Mouse (Mus musculus) G1E (cell line): ENCODE data around the gene Fmnl1. TPM values are rescaled to one million over a fixed set of nuclear protein-coding genes. Genes with fewer than 3 reads are reported as not detected.

Experiments
- ATAC-seq: 2 replicates; pipeline ENCODE4 v1.8.0; 2016; ENCODE audit warnings: mild to moderate bottlenecking; ENCODE audit not compliant: insufficient number of reproducible peaks, poor library complexity, low FRiP score, severe bottlenecking; ENCODE audit errors: extremely low read depth
- DNase-seq: peaks from one replicate; pipeline ENCODE4 v3.0.0; 2012; ENCODE audit warnings: low spot score
- H3K27me3 ChIP-seq: 2 replicates; pipeline ENCODE4 v1.6.1; 2012; ENCODE audit warnings: mild to moderate bottlenecking, low read length, inconsistent platforms; ENCODE audit not compliant: insufficient read depth
- H3K36me3 ChIP-seq: replicated peaks from 2 replicates; pipeline ENCODE3; 2012; ENCODE audit warnings: mild to moderate bottlenecking, inconsistent platforms
- H3K4me1 ChIP-seq: 2 replicates; pipeline ENCODE4 v1.6.1; 2012; ENCODE audit warnings: low read depth, low read length, inconsistent platforms, mixed read lengths; ENCODE audit not compliant: insufficient read depth
- H3K4me3 ChIP-seq: 2 replicates; pipeline ENCODE4 v1.5.1; 2012; ENCODE audit warnings: low read depth, mild to moderate bottlenecking, inconsistent platforms, low read length, moderate library complexity, mixed read lengths
- H3K9me3 ChIP-seq: replicated peaks from 2 replicates; pipeline ENCODE4 v1.6.1; 2012; ENCODE audit warnings: inconsistent platforms
- CTCF ChIP-seq: IDR thresholded peaks from 2 replicates; pipeline ENCODE4 v1.5.1; 2012; ENCODE audit warnings: low read depth, low read length, inconsistent platforms, mixed read lengths
- GATA1 ChIP-seq: IDR thresholded peaks from 2 replicates; pipeline ENCODE4 v1.6.1; 2012; ENCODE audit warnings: borderline replicate concordance, low read length, inconsistent platforms, mixed read lengths
- GATA2 ChIP-seq: IDR thresholded peaks from 2 replicates; pipeline ENCODE4 v1.6.1; 2012; ENCODE audit warnings: low read depth, low read length, inconsistent platforms, borderline replicate concordance
- POLR2AphosphoS5 ChIP-seq: IDR thresholded peaks from 2 replicates; pipeline ENCODE4 v1.6.1; 2012; ENCODE audit warnings: low read depth, low read length, inconsistent platforms; ENCODE audit not compliant: insufficient replicate concordance
- TAL1 ChIP-seq: conservative IDR thresholded peaks from 2 replicates; pipeline ENCODE4 v1.6.1; 2012; ENCODE audit warnings: low read depth, low read length, inconsistent platforms, mixed read lengths
- polyA plus RNA-seq: library from polyadenylated mRNA; stranded (reverse); fragments of >175 nt; gene quantifications from 2 replicates; pipeline ENCODE4 v1.2.3, GENCODE M21; 2012
- total RNA-seq, 2 experiments: library from RNA; stranded (forward) in 1 of 2; stranded (reverse) in 1 of 2; fragments of 200-1000 nt in 1 of 2; fragments of >200 nt in 1 of 2; fragmentation: Nextera tagmentation in 1 of 2; gene quantifications; 2 replicates each; pipeline ENCODE4 v1.2.3; 2014 to 2017

The Fmnl1 gene
- total and polyA plus RNA-seq, 3 experiments: 0.02 TPM; not detected in 2

- H3K4me3 ChIP-seq: no peak overlapping the region
- no peaks in the 10 kb centered on the region for H3K4me1 ChIP-seq
- H3K9me3 ChIP-seq: no peaks in the 10 kb centered on the region
- H3K36me3 ChIP-seq: no peaks in the 10 kb centered on the region
- TF ChIP-seq CTCF (no peak), POLR2AphosphoS5 (no peak), GATA1 (no peak), GATA2 (no peak), TAL1 (no peak)
- peaks cover 38% of the 10 kb centered on the region for H3K27me3 ChIP-seq
- ATAC-seq: no peak
- DNase-seq: no peak
Measured at GRCm38 (mm10) chr11:103206203-103206602, 35.3 kb downstream of the Fmnl1 start.

GRCm38 (mm10) chr11:103208458-103208857, 37.6 kb downstream of the Fmnl1 start, which contains the start of gene 1700023F06Rik:
TSS of gene 1700023F06Rik (minus strand) at chr11:103208558.
- Histone ChIP-seq H3K36me3 (no peaks in the 10 kb centered on the region), H3K4me3 (no peak within 1 kb of the TSS), H3K9me3 (peaks cover 4% of the 10 kb centered on the region; the same call in 1 of the 2 replicates), H3K27me3 (peaks cover 34% of the 10 kb centered on the region), H3K4me1 (no peaks in the 10 kb centered on the region)
- TF ChIP-seq CTCF: no peak
- no peak for ATAC-seq
- no peak for DNase-seq

DNA sequence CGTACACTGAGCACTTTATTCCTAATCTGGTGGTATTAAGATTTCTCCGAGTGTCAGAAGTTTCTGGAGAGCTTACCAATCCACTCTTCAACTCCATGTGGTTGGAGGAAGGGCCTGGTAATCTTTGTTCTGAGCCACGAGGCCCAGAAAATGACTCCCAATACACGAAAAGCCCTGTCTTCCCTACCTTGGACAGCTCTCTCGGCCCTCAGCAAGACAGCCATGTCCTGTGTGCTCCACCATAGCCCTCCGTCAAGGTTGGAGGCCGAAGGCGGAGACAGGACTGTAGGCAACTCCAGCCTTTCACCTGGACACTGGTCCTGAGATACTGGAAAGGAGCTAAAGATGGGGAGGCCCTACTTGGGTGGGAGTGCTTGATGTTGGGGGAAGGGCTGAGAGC, 39.4 kb downstream of the Fmnl1 start:
- no peak for ATAC-seq
- Histone ChIP-seq H3K4me3 (no peak overlapping the region), H3K27me3 (peaks cover 34% of the 10 kb centered on the region), H3K9me3 (peaks cover 7% of the 10 kb centered on the region), H3K4me1 (peaks cover 4% of the 10 kb centered on the region), H3K36me3 (no peaks in the 10 kb centered on the region)
- no peak for DNase-seq
- no peak for TF ChIP-seq GATA2
- no peak for TF ChIP-seq TAL1
- TF ChIP-seq GATA1: no peak
- TF ChIP-seq CTCF: no peak
- no peak for TF ChIP-seq POLR2AphosphoS5

DNA sequence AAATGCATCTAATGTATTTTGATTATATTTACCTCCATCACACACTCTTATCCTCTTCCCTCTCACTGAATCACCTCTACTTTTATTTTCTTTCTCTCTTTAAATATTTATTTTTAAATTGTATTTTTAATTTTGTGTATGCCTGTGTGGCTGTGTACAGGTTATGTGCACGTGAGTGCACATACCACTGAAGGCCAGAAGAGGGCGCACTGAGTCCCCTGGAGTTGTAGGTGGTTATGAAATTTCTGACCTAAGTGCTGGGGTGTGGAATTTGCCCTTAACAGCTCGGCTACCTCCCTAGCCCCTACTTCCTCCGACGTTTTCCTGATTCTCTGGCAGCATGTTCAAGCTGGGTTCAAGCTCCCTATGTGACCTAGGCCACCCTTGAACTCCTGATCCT, 42.8 kb downstream of the Fmnl1 start:
- peaks cover 10% of the 10 kb centered on the region for H3K4me1 ChIP-seq
- no peak for ATAC-seq
- TF ChIP-seq TAL1: no peak
- no peak for TF ChIP-seq CTCF
- no peak for TF ChIP-seq GATA1
- no peak for TF ChIP-seq GATA2
- TF ChIP-seq POLR2AphosphoS5: no peak
- H3K36me3 ChIP-seq: no peaks in the 10 kb centered on the region
- no peak for DNase-seq
- H3K9me3 ChIP-seq: peaks cover 7% of the 10 kb centered on the region
- H3K4me3 ChIP-seq: no peak overlapping the region
- H3K27me3 ChIP-seq: peaks cover 29% of the 10 kb centered on the region

GRCm38 (mm10) chr11:103215355-103215754, 44.4 kb downstream of the Fmnl1 start:
- DNase-seq (peak; percentile 28), ATAC-seq (peak; percentile 79)
- Histone ChIP-seq H3K36me3 (peaks cover 13% of the 10 kb centered on the region), H3K9me3 (peaks cover 7% of the 10 kb centered on the region), H3K27me3 (peaks cover 21% of the 10 kb centered on the region), H3K4me1 (peaks cover 17% of the 10 kb centered on the region), H3K4me3 (no peak overlapping the region)
- TF ChIP-seq GATA1 (no peak), TAL1 (peak; percentile 49; the same call in 1 of the 2 replicates)

GRCm38 (mm10) chr11:103217790-103218516, 47.0 kb downstream of the Fmnl1 start, which contains the start of gene Spata32:
TSS of gene Spata32 (minus strand) at chr11:103218432.
- Histone ChIP-seq H3K4me3 (no peak within 1 kb of the TSS), H3K36me3 (peaks cover 29% of the 10 kb centered on the region), H3K4me1 (peaks cover 33% of the 10 kb centered on the region), H3K27me3 (peaks cover 15% of the 10 kb centered on the region), H3K9me3 (peaks cover 7% of the 10 kb centered on the region)
- DNase-seq: no peak
- TF ChIP-seq GATA2: no peak
- TF ChIP-seq GATA1: no peak
- TF ChIP-seq POLR2AphosphoS5: no peak
- TF ChIP-seq CTCF: no peak
- no peak for TF ChIP-seq TAL1
- no peak for ATAC-seq
